Mouse (Mus musculus): ENCODE measurements at regions not wholly inside any gene's neighbourhood (a gene's known extent, or its start where the extent isn't known, plus 50 kb on each side); places are given as distances from the start of the nearest gene placed in this dataset.

DNA sequence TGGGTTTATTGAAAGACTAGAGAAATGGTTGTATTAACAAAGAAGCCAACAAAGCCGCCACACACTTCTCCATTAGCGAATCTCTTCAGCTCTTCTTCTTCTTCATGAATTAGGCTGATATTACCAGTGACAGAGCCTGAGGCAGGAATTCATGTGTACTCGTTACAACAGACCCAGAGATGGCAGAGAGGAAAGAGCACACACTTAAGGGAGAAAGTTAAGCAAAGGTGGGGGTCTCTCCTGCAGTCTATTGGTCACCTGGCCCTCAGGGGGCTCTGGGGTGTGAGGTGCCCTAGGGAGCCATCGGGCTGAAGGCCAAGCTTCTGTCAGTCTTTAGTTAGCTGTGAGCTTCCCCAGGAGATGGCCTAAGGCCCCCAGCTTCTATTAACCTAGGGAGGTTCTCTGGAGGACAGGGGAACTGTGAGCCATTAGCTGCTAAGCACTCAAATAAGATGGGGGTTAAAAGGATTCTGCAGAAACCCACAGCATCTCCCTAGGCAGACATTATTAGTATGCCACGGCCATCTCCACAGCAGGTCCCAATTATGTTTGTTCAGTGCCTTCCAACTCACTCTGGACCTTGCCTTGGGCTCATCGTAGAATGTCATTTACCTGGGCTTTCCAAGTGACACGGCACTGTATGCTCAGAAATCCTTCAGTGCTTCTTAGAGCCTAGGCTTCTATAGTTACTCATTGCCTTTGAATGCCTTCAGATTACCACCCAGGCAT is 541.2 kb downstream of the Plekhb2 start:
- Histone ChIP-seq H3ac (ENCODE audit: control insufficient read depth, insufficient read length) (no peak overlapping the region), H3K4me3 (no peak overlapping the region)
- TF ChIP-seq REST (IDR thresholded peaks at IDR 0.05; ENCODE audit: insufficient read depth, insufficient read length) (no peak), POLR2A (IDR thresholded peaks at IDR 0.05; ENCODE audit: insufficient read length, low read depth) (no peak), MYOD1 (IDR thresholded peaks at IDR 0.05; ENCODE audit: control insufficient read depth in 1 of 3, insufficient read length in 2 of 3, low read depth in 2 of 3) (no peak), POLR2AphosphoS2 (IDR thresholded peaks at IDR 0.05; ENCODE audit: insufficient read length, low read depth) (no peak), TCF3 (IDR thresholded peaks at IDR 0.05; ENCODE audit: insufficient read length, low read depth) (no peak), SRF (IDR thresholded peaks at IDR 0.05; ENCODE audit: control insufficient read depth, insufficient read length, low read depth) (no peak), E2F4 (IDR thresholded peaks at IDR 0.05; ENCODE audit: insufficient read depth) (no peak), CEBPB (IDR thresholded peaks at IDR 0.05; ENCODE audit: insufficient read depth, poor library complexity, severe bottlenecking) (no peak), USF1 (IDR thresholded peaks at IDR 0.05; ENCODE audit: low read depth) (no peak), MYOG (IDR thresholded peaks at IDR 0.05; ENCODE audit: control insufficient read depth in 1 of 3, insufficient read depth in 1 of 3, insufficient read length in 2 of 3, low read depth in 2 of 3) (no peak), MAX (IDR thresholded peaks at IDR 0.05; ENCODE audit: low read depth) (no peak), TCF12 (IDR thresholded peaks at IDR 0.05; ENCODE audit: insufficient read depth, poor library complexity, severe bottlenecking) (no peak)

DNA sequence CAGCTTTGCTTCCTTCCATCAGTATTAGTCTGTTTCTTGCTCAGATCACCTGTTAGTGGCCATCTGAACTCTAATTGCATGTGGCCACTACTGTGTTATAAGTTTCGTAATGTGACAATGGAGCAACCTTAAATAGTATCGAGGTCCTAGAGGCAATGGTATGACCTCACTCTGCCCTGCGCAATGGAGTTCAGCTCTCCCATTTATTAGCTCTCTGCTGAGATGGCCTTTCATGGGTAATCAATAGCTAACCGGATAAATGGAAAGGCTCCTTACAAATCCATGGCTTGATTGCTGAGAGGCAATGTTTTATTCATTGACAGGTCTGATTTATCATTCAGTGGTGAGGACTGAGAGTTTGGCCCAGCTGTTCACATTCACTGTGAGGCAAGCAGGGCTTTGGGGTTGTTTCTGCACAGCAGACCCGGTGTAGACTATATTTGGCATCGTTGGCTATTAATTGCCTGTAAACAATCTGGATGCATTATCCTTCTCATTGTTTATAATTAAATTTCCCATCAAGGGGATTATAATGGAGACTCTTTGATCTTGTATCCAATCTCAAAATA is 543.9 kb downstream of the Plekhb2 start:
- Histone ChIP-seq H3K27me3 (ENCODE audit: control insufficient read depth, insufficient read depth, insufficient read length) (no peaks in the 10 kb centered on the region), H3ac (ENCODE audit: control insufficient read depth, insufficient read length) (no peak overlapping the region), H3K4me2 (ENCODE audit: low read depth) (no peak overlapping the region), H3K4me3 (no peak overlapping the region), H3K36me3 (ENCODE audit: control insufficient read depth, insufficient read depth) (no peaks in the 10 kb centered on the region), H3K79me2 (ENCODE audit: control insufficient read depth, insufficient read depth) (no peaks in the 10 kb centered on the region)
- TF ChIP-seq USF1 (IDR thresholded peaks at IDR 0.05; ENCODE audit: low read depth): no peak
- TF ChIP-seq E2F4 (IDR thresholded peaks at IDR 0.05; ENCODE audit: insufficient read depth): no peak
- no peak for TF ChIP-seq SRF (IDR thresholded peaks at IDR 0.05; ENCODE audit: control insufficient read depth, insufficient read length, low read depth)
- no peak for TF ChIP-seq CEBPB (IDR thresholded peaks at IDR 0.05; ENCODE audit: insufficient read depth, poor library complexity, severe bottlenecking)
- no peak for TF ChIP-seq MYOD1 (IDR thresholded peaks at IDR 0.05; ENCODE audit: control insufficient read depth in 1 of 3, insufficient read length in 2 of 3, low read depth in 2 of 3)
- no peak for TF ChIP-seq REST (IDR thresholded peaks at IDR 0.05; ENCODE audit: insufficient read depth, insufficient read length)
- no peak for TF ChIP-seq TCF3 (IDR thresholded peaks at IDR 0.05; ENCODE audit: insufficient read length, low read depth)
- no peak for TF ChIP-seq MAX (IDR thresholded peaks at IDR 0.05; ENCODE audit: low read depth)
- no peak for TF ChIP-seq POLR2A (IDR thresholded peaks at IDR 0.05; ENCODE audit: insufficient read length, low read depth)
- TF ChIP-seq MYOG (IDR thresholded peaks at IDR 0.05; ENCODE audit: control insufficient read depth in 1 of 3, insufficient read depth in 1 of 3, insufficient read length in 2 of 3, low read depth in 2 of 3): no peak

More for the DNA sequence above, 541.2 kb downstream of the Plekhb2 start:
- H3K79me2 ChIP-seq (ENCODE audit: control insufficient read depth, insufficient read depth): no peaks in the 10 kb centered on the region
- no peaks in the 10 kb centered on the region for H3K36me3 ChIP-seq (ENCODE audit: control insufficient read depth, insufficient read depth)
- no peak overlapping the region for H3K4me2 ChIP-seq (ENCODE audit: low read depth)
- no peaks in the 10 kb centered on the region for H3K27me3 ChIP-seq (ENCODE audit: control insufficient read depth, insufficient read depth, insufficient read length)

DNA sequence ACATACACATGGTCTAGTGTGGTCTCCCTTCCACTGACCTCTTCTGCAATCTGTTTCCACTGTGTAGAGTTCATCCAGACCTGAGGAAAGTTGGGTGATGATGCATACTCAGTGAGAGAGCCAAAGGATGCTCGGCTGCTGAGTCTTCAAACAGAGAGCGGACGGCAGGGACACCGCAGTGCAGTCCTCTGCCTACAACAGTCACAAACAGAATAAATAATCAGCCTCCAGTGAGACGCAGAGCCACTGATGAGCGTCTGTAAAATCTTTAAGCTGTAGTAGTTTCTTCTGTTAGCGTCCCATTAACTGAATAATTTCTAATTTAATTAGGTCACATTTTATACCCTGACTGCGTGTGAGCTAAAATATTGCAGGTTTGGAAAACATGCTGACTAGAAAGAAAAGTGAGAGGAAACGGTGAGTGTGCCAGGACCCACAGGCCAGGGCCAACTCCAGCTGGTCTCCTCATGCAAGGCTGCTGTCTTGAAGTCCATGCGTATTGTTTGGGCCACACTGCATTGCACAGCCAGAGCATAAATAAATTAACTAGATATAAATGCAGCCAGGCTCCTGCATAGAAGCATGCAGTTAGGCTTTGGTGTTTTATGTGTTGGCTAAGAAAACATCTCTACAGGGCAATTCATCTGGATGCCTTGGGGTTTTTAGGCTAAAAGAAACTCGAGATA is 551.0 kb downstream of the Plekhb2 start:
- H3ac ChIP-seq (ENCODE audit: control insufficient read depth, insufficient read length): no peak overlapping the region
- H3K27me3 ChIP-seq (ENCODE audit: control insufficient read depth, insufficient read depth, insufficient read length): no peaks in the 10 kb centered on the region
- H3K36me3 ChIP-seq (ENCODE audit: control insufficient read depth, insufficient read depth): no peaks in the 10 kb centered on the region
- TF ChIP-seq MYOD1 (IDR thresholded peaks at IDR 0.05; ENCODE audit: control insufficient read depth in 1 of 3, insufficient read length in 2 of 3, low read depth in 2 of 3): no peak
- TF ChIP-seq E2F4 (IDR thresholded peaks at IDR 0.05; ENCODE audit: insufficient read depth): no peak
- TF ChIP-seq SRF (IDR thresholded peaks at IDR 0.05; ENCODE audit: control insufficient read depth, insufficient read length, low read depth): no peak
- TF ChIP-seq POLR2AphosphoS2 (IDR thresholded peaks at IDR 0.05; ENCODE audit: insufficient read length, low read depth): no peak
- no peak for TF ChIP-seq REST (IDR thresholded peaks at IDR 0.05; ENCODE audit: insufficient read depth, insufficient read length)
- no peak overlapping the region for H3K4me2 ChIP-seq (ENCODE audit: low read depth)
- no peak overlapping the region for H3K4me3 ChIP-seq
- no peaks in the 10 kb centered on the region for H3K79me2 ChIP-seq (ENCODE audit: control insufficient read depth, insufficient read depth)

DNA sequence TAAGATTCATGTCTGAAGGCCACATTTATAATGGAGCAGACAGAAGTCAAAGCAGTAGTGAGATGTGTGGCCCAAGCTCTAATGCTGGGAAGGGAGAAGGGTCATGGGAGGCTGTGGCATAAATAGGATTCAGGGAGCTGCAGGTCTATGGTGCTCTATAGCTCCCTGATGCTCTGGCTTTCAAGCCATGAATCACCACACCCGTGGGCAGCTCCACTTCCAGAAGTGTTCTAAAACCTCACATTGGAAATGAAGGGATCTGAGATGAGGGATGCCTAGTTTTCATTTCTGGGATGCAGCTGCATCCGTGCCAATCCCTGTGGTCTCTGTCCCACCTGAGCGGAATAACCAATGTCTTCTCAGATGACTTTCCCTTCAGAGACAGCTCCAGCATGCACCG is 553.2 kb downstream of the Plekhb2 start:
- H3K4me3 ChIP-seq: no peak overlapping the region
- TF ChIP-seq E2F4 (IDR thresholded peaks at IDR 0.05; ENCODE audit: insufficient read depth): no peak
- no peak for TF ChIP-seq TCF12 (IDR thresholded peaks at IDR 0.05; ENCODE audit: insufficient read depth, poor library complexity, severe bottlenecking)
- TF ChIP-seq REST (IDR thresholded peaks at IDR 0.05; ENCODE audit: insufficient read depth, insufficient read length): no peak
- TF ChIP-seq POLR2AphosphoS2 (IDR thresholded peaks at IDR 0.05; ENCODE audit: insufficient read length, low read depth): no peak
- no peak for TF ChIP-seq MAX (IDR thresholded peaks at IDR 0.05; ENCODE audit: low read depth)
- TF ChIP-seq USF1 (IDR thresholded peaks at IDR 0.05; ENCODE audit: low read depth): no peak
- no peak for TF ChIP-seq MYOD1 (IDR thresholded peaks at IDR 0.05; ENCODE audit: control insufficient read depth in 1 of 3, insufficient read length in 2 of 3, low read depth in 2 of 3)
- no peak for TF ChIP-seq TCF3 (IDR thresholded peaks at IDR 0.05; ENCODE audit: insufficient read length, low read depth)
- TF ChIP-seq POLR2A (IDR thresholded peaks at IDR 0.05; ENCODE audit: insufficient read length, low read depth): no peak
- TF ChIP-seq MYOG (IDR thresholded peaks at IDR 0.05; ENCODE audit: control insufficient read depth in 1 of 3, insufficient read depth in 1 of 3, insufficient read length in 2 of 3, low read depth in 2 of 3): no peak
- TF ChIP-seq SRF (IDR thresholded peaks at IDR 0.05; ENCODE audit: control insufficient read depth, insufficient read length, low read depth): no peak
- TF ChIP-seq CEBPB (IDR thresholded peaks at IDR 0.05; ENCODE audit: insufficient read depth, poor library complexity, severe bottlenecking): no peak
- H3K4me2 ChIP-seq (ENCODE audit: low read depth): no peak overlapping the region
- H3ac ChIP-seq (ENCODE audit: control insufficient read depth, insufficient read length): no peak overlapping the region
- H3K36me3 ChIP-seq (ENCODE audit: control insufficient read depth, insufficient read depth): no peaks in the 10 kb centered on the region
- H3K27me3 ChIP-seq (ENCODE audit: control insufficient read depth, insufficient read depth, insufficient read length): no peaks in the 10 kb centered on the region
- no peaks in the 10 kb centered on the region for H3K79me2 ChIP-seq (ENCODE audit: control insufficient read depth, insufficient read depth)
